Mouse (Mus musculus): ENCODE results near the gene Rb1.

- TF ChIP-seq CTCF (IDR thresholded peaks at IDR 0.05 in 2 of 3, conservative IDR thresholded peaks at IDR 0.05 in 1 of 3; ENCODE audit: control insufficient read depth in 1 of 3, insufficient read depth in 1 of 3, low read depth in 2 of 3, low read length in 3 of 3, poor library complexity in 1 of 3, severe bottlenecking in 1 of 3) (no peak), BHLHE40 (IDR thresholded peaks at IDR 0.05; ENCODE audit: borderline replicate concordance, low read depth, low read length) (no peak), GATA1 (IDR thresholded peaks at IDR 0.05; ENCODE audit: low read depth, low read length) (no peak), ETS1 (IDR thresholded peaks at IDR 0.05; ENCODE audit: low read depth, low read length) (no peak)
These were observed 103.2 kb downstream of the Rb1 start for GRCm38 (mm10) chr14:73222316-73222970.

Data from MEL (cell line).